Mouse (Mus musculus) gastrocnemius, adult 2 months (tissue): ENCODE data around the gene Olfr701. TPM values are rescaled to one million over a fixed set of nuclear protein-coding genes. Genes with fewer than 3 reads are reported as not detected.

ENCODE experiments used
- DNase-seq: peaks from one replicate; pipeline ENCODE4 v3.0.0; 2022
- H3K27ac ChIP-seq: fragments of 200-600 bp; 2 replicates; pipeline ENCODE4 v1.8.1; 2022; ENCODE audit warnings: mild to moderate bottlenecking
- H3K4me3 ChIP-seq: fragments of 200-600 bp; 2 replicates; pipeline ENCODE4 v1.8.1; 2022; ENCODE audit warnings: mild to moderate bottlenecking, moderate library complexity
- CTCF ChIP-seq: fragments of 200-600 bp; IDR thresholded peaks from 2 replicates; pipeline ENCODE4 v1.8.1; 2022; ENCODE audit warnings: antibody characterized with exemption, mild to moderate bottlenecking, moderate library complexity
- intact Hi-C: fragments of 180-260 bp; cut with DNase I; formaldehyde crosslinking; loops from one replicate; pipeline ENCODE4 v1.15.1; 2025
- long read RNA-seq, 2 experiments: library from polyadenylated mRNA; stranded (forward); transcript quantifications; one replicate each; pipeline ENCODE4 v2.0.0; 2021
- total RNA-seq, 2 experiments: library from RNA; stranded (reverse); gene quantifications; 2 replicates each; pipeline ENCODE4 v1.2.3; 2021

Gene Olfr701
- not detected for total RNA-seq
- long read RNA-seq, experiment 1 = 0 reads
- long read RNA-seq, experiment 2 = 0 reads

- DNase-seq = no peak
- intact Hi-C loops = no loop called here
- no peak for TF ChIP-seq CTCF
- H3K27ac ChIP-seq = no peak within 1 kb of the TSS
- H3K4me3 ChIP-seq = no peak within 1 kb of the TSS
These were observed at the start of gene Olfr701 for GRCm38 (mm10) chr7:106813829-106814228. Gene Olfr701 (plus strand): TSS chr7:106814129.

- no peak for DNase-seq
- no peak overlapping the region for H3K27ac ChIP-seq
- intact Hi-C loops = no loop called here
- no peak for TF ChIP-seq CTCF
- H3K4me3 ChIP-seq = no peak overlapping the region
These were observed 25.6 kb upstream of the Olfr701 start for GRCm38 (mm10) chr7:106788330-106788729.

GRCm38 (mm10) chr7:106793098-106793497, 20.8 kb upstream of the Olfr701 start, which contains the start of gene Olfr699:
Gene Olfr699 (minus strand): TSS chr7:106793198.
- H3K4me3 ChIP-seq = no peak within 1 kb of the TSS
- intact Hi-C loops = no loop called here
- no peak for DNase-seq
- no peak within 1 kb of the TSS for H3K27ac ChIP-seq
- TF ChIP-seq CTCF = no peak

- Histone ChIP-seq H3K27ac (no peak within 1 kb of the TSS), H3K4me3 (no peak within 1 kb of the TSS)
- DNase-seq = no peak
- no peak for TF ChIP-seq CTCF
- intact Hi-C loops = no loop called here
These were observed 5.2 kb upstream of the Olfr701 start, which contains the start of gene Olfr700 for GRCm38 (mm10) chr7:106808734-106809133. Gene Olfr700 (minus strand): TSS chr7:106808834.

GRCm38 (mm10) chr7:106815775-106816174, 1.8 kb downstream of the Olfr701 start:
- no peak for DNase-seq
- H3K27ac ChIP-seq = no peak overlapping the region
- H3K4me3 ChIP-seq = no peak overlapping the region
- TF ChIP-seq CTCF = peak; percentile 43
- intact Hi-C loops = no loop called here

GRCm38 (mm10) chr7:106818414-106818813, 4.5 kb downstream of the Olfr701 start:
- Histone ChIP-seq H3K4me3 (no peak overlapping the region), H3K27ac (no peak overlapping the region)
- no peak for DNase-seq
- TF ChIP-seq CTCF = no peak
- intact Hi-C loops = no loop called here

- intact Hi-C loops = no loop called here
- Histone ChIP-seq H3K4me3 (no peak within 1 kb of the TSS), H3K27ac (no peak within 1 kb of the TSS)
- DNase-seq = no peak
- no peak for TF ChIP-seq CTCF
These were observed 19.9 kb downstream of the Olfr701 start, which contains the start of gene Olfr702 for GRCm38 (mm10) chr7:106833793-106834192. Gene Olfr702 (minus strand): TSS chr7:106833893.

GRCm38 (mm10) chr7:106843060-106843459, 29.1 kb downstream of the Olfr701 start, which contains the start of gene Olfr703:
Gene Olfr703 (plus strand): TSS chr7:106843360.
- H3K4me3 ChIP-seq = no peak within 1 kb of the TSS
- intact Hi-C loops = no loop called here
- DNase-seq = no peak
- no peak for TF ChIP-seq CTCF
- no peak within 1 kb of the TSS for H3K27ac ChIP-seq

GRCm38 (mm10) chr7:106862885-106863284, 49.0 kb downstream of the Olfr701 start, which contains the start of gene Olfr704:
Gene Olfr704 (plus strand): TSS chr7:106863185.
- Histone ChIP-seq H3K27ac (no peak within 1 kb of the TSS), H3K4me3 (no peak within 1 kb of the TSS)
- intact Hi-C loops = no loop called here
- no peak for TF ChIP-seq CTCF
- DNase-seq = no peak

Other genes with a start within 250 kb of the Olfr701 start
- not detected for gene Olfr693, start 133.5 kb upstream of the Olfr701 start, total RNA-seq
- not detected for gene Olfr694, start 122.3 kb upstream of the Olfr701 start, total RNA-seq
- not detected for gene Olfr695, start 97.7 kb upstream of the Olfr701 start, total RNA-seq
- not detected for gene Olfr697, start 71.7 kb upstream of the Olfr701 start, total RNA-seq
- not detected for gene Olfr698, start 58.7 kb upstream of the Olfr701 start, total RNA-seq
- not detected for gene Olfr699, start 20.9 kb upstream of the Olfr701 start, total RNA-seq
- gene Olfr700, start 5.3 kb upstream of the Olfr701 start, total RNA-seq = not detected
- gene Olfr702, start 19.8 kb downstream of the Olfr701 start, total RNA-seq = not detected
- gene Olfr703, start 29.2 kb downstream of the Olfr701 start, total RNA-seq = not detected
- gene Olfr704, start 49.1 kb downstream of the Olfr701 start, total RNA-seq = not detected
- not detected for gene Olfr705, start 62.8 kb downstream of the Olfr701 start, total RNA-seq
- not detected for gene Olfr706, start 74.0 kb downstream of the Olfr701 start, total RNA-seq
- gene Olfr707, start 87.1 kb downstream of the Olfr701 start, total RNA-seq = not detected
- not detected for gene Olfr1532-ps1, start 93.9 kb downstream of the Olfr701 start, total RNA-seq
- gene Olfr709-ps1, start 118.1 kb downstream of the Olfr701 start, total RNA-seq = not detected
- gene Olfr710, start 134.2 kb downstream of the Olfr701 start, total RNA-seq = not detected
- not detected for gene Olfr6, start 149.8 kb downstream of the Olfr701 start, total RNA-seq
- not detected for gene Olfr711, start 161.3 kb downstream of the Olfr701 start, total RNA-seq
- gene Olfr2, start 191.9 kb downstream of the Olfr701 start, total RNA-seq = not detected
- gene Olfr713, start 217.0 kb downstream of the Olfr701 start, total RNA-seq = not detected